Mouse (Mus musculus) limb, embryonic 12.5 days (tissue): ENCODE measurements around the gene Ttc39b. TPM values are rescaled to one million over a fixed set of nuclear protein-coding genes. Genes with fewer than 3 reads are reported as not detected.
A peak's percentile ranks its signal among the peaks of the same experiment; 100 is the strongest.

Experiments
- ATAC-seq: fragments of 200-750 bp; cut with Nextera tagmentation; 2 replicates; pipeline ENCODE4 v1.8.0; 2017; ENCODE audit warnings: low read depth, moderate TSS enrichment; ENCODE audit not compliant: insufficient number of reproducible peaks, insufficient read depth, low FRiP score, low TSS enrichment
- H3K27ac ChIP-seq: fragments of 300-500 bp; sonication (generic); 2 replicates; pipeline ENCODE4 v1.5.1; 2016; ENCODE audit warnings: mild to moderate bottlenecking, moderate library complexity
- H3K27me3 ChIP-seq: fragments of 300-500 bp; sonication (generic); 2 replicates; pipeline ENCODE4 v1.6.1; 2016; ENCODE audit warnings: mild to moderate bottlenecking, moderate library complexity
- H3K36me3 ChIP-seq: fragments of 300-500 bp; sonication (generic); 2 replicates; pipeline ENCODE4 v1.6.1; 2016; ENCODE audit warnings: mild to moderate bottlenecking, moderate library complexity
- H3K4me1 ChIP-seq: fragments of 300-500 bp; sonication (generic); replicated peaks from 2 replicates; pipeline ENCODE4 v1.6.1; 2016
- H3K4me2 ChIP-seq: fragments of 300-500 bp; sonication (generic); 2 replicates; pipeline ENCODE4 v1.6.1; 2016; ENCODE audit warnings: mild to moderate bottlenecking, moderate library complexity
- H3K4me3 ChIP-seq: fragments of 300-500 bp; sonication (generic); replicated peaks from 2 replicates; pipeline ENCODE4 v1.5.1; 2016; ENCODE audit warnings: mild to moderate bottlenecking
- H3K9ac ChIP-seq: fragments of 300-500 bp; sonication (generic); replicated peaks from 2 replicates; pipeline ENCODE4 v1.6.1; 2016; ENCODE audit warnings: mild to moderate bottlenecking, moderate library complexity
- H3K9me3 ChIP-seq: fragments of 300-500 bp; sonication (generic); 2 replicates; pipeline ENCODE4 v1.6.1; 2016; ENCODE audit warnings: mild to moderate bottlenecking, moderate library complexity
- WGBS: fragments of 180-500 bp; shearing (Covaris S2); methylation state at CpG from one replicate; pipeline ENCODE4 v1.1.7; 2016; 5-methylcytosine and 5-hydroxymethylcytosine counted together
- polyA plus RNA-seq: library from polyadenylated mRNA; unstranded; fragments of >200 nt; fragmentation: Nextera tagmentation; extraction: Ambion mirVana; gene quantifications from 2 replicates; pipeline ENCODE4 v1.2.1, GENCODE M21; 2016

Gene Ttc39b
- polyA plus RNA-seq, 1 experiment from 2014 or later, result 2.0 TPM

DNA sequence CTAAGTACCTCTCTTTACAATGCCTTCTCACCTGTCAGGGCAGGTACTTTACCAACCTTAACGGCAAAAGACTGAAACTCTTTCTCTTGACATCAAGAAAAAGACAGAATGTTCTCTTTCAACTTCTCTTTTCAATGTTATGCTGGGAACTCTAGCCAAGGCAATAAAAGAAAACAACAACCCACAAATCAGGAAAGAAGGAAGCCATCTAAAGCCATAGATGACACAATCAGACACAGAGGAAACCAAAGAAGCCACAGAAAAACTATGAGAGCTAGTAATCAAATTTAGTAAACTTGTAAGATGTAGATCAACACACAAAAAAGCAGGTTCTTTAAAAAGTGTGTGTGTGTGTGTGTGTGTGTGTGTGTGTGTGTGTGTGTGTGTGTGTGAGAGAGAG, 15.3 kb upstream of the Ttc39b start:
- Histone ChIP-seq H3K27ac (no peak overlapping the region), H3K9me3 (no peaks in the 10 kb centered on the region), H3K36me3 (no peaks in the 10 kb centered on the region), H3K4me1 (peaks cover 14% of the 10 kb centered on the region), H3K9ac (no peak overlapping the region), H3K27me3 (no peaks in the 10 kb centered on the region), H3K4me3 (no peak overlapping the region), H3K4me2 (no peak overlapping the region)
- no peak for ATAC-seq
- 86% methylated on average over 1 of the region's 1 CpGs for WGBS

DNA sequence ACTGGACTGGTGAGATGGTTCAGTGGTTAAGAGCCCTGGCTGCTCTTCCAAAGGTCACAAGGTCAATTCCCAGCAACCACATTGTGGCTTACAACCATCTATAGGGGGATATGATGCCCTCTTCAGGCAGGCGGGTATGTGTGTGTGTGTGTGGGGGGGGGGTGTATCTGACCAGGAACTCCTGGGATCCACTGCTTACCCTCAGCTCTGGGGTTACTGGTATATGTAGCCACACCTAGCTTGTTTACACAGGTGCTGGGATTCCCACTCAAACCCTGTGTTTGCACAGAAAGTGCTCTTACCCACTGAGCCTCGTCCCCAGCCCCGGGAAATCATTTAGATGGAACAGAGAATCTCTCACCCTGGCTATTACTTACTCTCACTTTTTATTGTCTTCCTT, 13.7 kb upstream of the Ttc39b start:
- ATAC-seq, result no peak

DNA sequence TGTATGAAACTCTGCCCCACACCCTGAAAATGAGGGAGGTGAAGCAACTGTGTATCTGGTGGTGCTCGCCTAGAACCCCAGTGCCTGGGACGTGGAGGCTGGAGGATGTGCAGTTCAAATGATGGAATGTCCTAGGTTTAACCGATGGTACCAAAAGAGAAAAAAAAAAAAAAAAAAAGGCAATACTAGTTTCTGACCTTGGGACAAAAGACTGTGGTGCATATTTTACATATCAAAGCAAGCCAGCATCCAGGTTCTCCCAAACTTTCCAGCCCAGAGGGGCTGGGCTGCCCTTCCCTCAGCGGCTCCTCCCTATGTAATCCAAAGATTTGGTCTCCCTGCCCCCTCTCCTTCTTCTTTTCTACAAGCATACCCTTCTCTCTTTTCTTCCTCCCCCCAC, 6.3 kb upstream of the Ttc39b start:
- no peak overlapping the region for H3K4me3 ChIP-seq
- peaks cover 10% of the 10 kb centered on the region; the same call in 1 of the 2 replicates for H3K4me1 ChIP-seq
- no peaks in the 10 kb centered on the region for H3K36me3 ChIP-seq
- H3K27me3 ChIP-seq, result peaks cover 8% of the 10 kb centered on the region; the same call in 1 of the 2 replicates
- H3K9me3 ChIP-seq, result no peaks in the 10 kb centered on the region
- no peak for ATAC-seq
- WGBS, result 58% methylated on average over 4 of the region's 4 CpGs
- no peak overlapping the region for H3K27ac ChIP-seq
- no peak overlapping the region for H3K9ac ChIP-seq
- no peak overlapping the region for H3K4me2 ChIP-seq

More for the DNA sequence above, 13.7 kb upstream of the Ttc39b start:
- no peaks in the 10 kb centered on the region for H3K36me3 ChIP-seq
- no peaks in the 10 kb centered on the region for H3K9me3 ChIP-seq
- H3K4me2 ChIP-seq, result no peak overlapping the region
- 70% methylated on average over 3 of the region's 3 CpGs for WGBS
- H3K4me3 ChIP-seq, result no peak overlapping the region
- H3K27me3 ChIP-seq, result no peaks in the 10 kb centered on the region
- H3K4me1 ChIP-seq, result peaks cover 9% of the 10 kb centered on the region
- no peak overlapping the region for H3K27ac ChIP-seq
- no peak overlapping the region for H3K9ac ChIP-seq

DNA sequence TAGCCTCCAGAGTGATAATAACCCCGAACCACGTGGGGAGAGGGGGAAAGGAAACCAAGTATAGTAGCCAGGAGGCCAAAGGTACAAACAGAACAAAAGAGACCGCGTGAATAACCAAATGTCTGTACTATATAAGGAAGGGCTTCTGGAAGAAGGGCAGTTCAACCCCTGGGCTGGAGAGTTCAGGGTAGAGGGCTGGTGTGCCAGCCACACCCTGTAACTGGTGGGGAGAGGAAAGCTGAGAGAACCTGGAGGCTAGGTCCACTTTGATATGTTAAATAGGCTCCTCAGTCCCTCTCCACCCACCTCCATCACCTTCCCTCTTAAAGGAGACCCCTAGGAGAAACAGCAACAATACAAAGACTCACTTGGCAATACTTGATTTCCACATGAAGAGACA, 5.6 kb upstream of the Ttc39b start:
- 36% methylated on average over 4 of the region's 4 CpGs for WGBS
- no peak for ATAC-seq
- H3K4me2 ChIP-seq, result no peak overlapping the region
- peaks cover 10% of the 10 kb centered on the region; the same call in 1 of the 2 replicates for H3K4me1 ChIP-seq
- H3K9ac ChIP-seq, result no peak overlapping the region
- H3K4me3 ChIP-seq, result no peak overlapping the region
- peaks cover 13% of the 10 kb centered on the region; the same call in 1 of the 2 replicates for H3K27me3 ChIP-seq
- H3K27ac ChIP-seq, result no peak overlapping the region
- no peaks in the 10 kb centered on the region for H3K9me3 ChIP-seq
- H3K36me3 ChIP-seq, result no peaks in the 10 kb centered on the region

DNA sequence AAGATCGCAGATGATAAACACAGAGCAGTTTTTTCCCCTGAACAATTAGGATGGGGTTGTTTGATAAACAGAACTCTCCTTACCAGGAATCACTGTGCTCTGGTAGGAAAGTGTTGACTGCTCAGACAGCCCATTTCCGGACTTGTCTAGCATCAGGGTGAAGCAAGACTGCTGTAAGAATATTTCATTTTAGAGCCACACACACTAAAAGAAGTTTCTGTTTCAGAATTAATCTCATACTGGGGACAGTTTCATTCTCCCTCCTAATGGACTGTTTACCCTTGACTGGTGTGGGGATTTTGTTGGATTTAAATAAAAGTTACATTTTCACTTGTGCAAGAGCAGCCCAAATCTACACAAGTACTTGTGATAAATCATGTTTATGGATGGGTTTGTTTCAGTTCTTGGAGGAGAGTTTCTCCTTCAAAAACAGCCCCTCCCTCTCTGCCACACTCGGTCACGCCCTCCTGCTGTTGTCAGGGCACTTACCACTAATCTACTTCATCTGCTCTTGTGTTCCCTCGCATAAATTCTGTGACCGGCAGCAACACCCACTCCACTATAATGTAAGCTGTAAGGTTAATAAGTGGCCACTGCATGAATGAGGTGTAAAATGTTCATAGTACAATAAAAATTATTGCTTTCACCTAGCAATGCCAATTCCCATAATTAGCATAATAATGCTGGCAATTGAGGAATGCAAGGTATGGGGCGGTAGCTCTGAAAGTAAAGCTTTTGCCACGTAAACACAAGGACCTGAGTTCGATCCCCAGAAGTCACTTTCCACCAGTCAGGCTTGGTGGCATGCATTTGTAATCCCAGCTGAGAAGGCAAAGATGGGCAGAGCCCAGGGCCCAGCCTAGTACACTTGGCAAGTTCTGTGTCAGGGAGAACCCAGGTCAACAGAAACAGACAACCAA, 4.2 kb upstream of the Ttc39b start:
- Histone ChIP-seq H3K27me3 (peaks cover 13% of the 10 kb centered on the region; the same call in 1 of the 2 replicates), H3K9me3 (no peaks in the 10 kb centered on the region), H3K4me2 (no peak overlapping the region), H3K27ac (no peak overlapping the region), H3K4me3 (no peak overlapping the region), H3K36me3 (no peaks in the 10 kb centered on the region), H3K9ac (no peak overlapping the region), H3K4me1 (peaks cover 15% of the 10 kb centered on the region; the same call in 1 of the 2 replicates)
- ATAC-seq, result no peak
- WGBS, result 20% methylated on average over 9 of the region's 9 CpGs

DNA sequence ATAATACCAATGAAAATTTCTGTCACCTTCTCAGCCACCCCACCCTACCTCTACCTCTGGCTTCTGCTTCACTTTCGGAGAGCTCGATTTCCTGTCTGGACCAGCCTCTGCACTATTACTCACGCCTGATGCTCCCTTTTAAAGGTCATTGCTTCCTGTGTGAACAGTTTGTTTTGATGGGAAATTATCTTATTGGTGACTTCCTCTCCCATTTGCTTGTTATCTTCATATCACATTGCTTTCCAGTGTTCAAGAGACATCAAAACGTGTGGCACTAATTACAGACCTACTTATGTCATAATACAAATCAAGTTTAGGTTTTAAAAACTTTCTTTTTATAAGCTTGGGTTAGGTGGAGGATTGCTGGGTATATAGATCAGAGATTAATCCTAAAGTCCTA, 3.5 kb upstream of the Ttc39b start:
- Histone ChIP-seq H3K27ac (no peak overlapping the region), H3K4me2 (no peak overlapping the region), H3K9ac (no peak overlapping the region), H3K9me3 (no peaks in the 10 kb centered on the region), H3K4me3 (no peak overlapping the region), H3K36me3 (no peaks in the 10 kb centered on the region), H3K4me1 (peaks cover 18% of the 10 kb centered on the region), H3K27me3 (peaks cover 13% of the 10 kb centered on the region; the same call in 1 of the 2 replicates)
- WGBS, result 54% methylated on average over 4 of the region's 4 CpGs
- no peak for ATAC-seq

DNA sequence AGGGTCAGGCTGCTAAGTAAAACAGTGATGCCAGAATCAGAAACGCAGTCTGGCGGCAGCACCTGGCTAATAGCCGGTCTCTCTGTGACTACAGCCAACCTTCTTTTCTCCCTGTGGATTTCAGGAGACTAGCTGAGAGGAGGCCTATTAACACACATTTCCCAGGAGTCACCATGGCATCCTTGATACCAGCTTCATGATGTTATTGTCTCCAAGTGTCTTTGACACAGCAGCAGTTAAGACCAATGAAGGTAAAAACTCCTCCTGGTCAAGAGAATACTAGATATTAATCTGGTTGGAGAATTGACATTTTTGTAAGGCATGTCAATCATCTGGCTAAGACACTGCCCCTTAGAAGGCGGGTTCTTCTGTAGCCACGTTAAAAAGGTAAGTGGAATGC, 1.3 kb upstream of the Ttc39b start:
- no peaks in the 10 kb centered on the region for H3K36me3 ChIP-seq
- H3K4me2 ChIP-seq, result no peak overlapping the region
- 56% methylated on average over 5 of the region's 5 CpGs for WGBS
- H3K9ac ChIP-seq, result no peak overlapping the region
- H3K27ac ChIP-seq, result no peak overlapping the region
- H3K4me1 ChIP-seq, result peaks cover 18% of the 10 kb centered on the region
- H3K27me3 ChIP-seq, result peaks cover 18% of the 10 kb centered on the region; the same call in 1 of the 2 replicates
- H3K4me3 ChIP-seq, result no peak overlapping the region
- no peak for ATAC-seq
- no peaks in the 10 kb centered on the region for H3K9me3 ChIP-seq

DNA sequence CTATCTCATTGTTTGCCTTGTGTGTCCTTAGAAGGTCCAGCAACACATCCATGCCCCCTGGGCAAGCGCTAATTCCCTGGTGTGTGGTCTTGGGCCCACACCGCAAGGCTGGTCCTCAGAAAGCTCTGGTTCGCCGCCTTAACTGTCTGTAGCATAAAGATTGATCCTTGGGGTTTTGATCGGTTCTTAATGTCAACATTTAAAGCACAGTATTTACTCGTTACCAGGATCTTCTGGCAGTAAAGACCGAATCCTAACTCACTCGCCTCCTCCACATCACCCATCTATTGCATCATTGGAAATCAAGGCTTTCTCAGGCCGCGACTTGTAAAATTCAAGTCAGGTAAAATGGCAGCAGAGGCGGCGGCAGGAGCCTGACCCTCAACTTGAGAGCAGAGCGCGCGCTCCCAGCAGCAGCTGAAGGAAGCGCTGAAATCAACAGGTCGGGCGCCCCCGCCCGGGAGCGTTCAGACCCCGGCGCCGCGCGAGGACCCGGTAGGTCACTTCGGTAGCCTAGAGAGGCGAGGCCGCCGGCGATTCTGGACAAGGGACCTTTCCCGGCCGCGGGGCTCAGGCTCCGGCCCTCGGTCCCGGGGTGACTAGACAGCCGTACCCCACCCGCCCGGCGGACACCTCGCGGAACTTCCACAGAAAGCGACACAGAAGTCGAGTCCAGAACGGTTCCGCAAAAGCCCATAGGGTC, 703 bp downstream of the Ttc39b start:
- 2% methylated on average over 48 of the region's 48 CpGs for WGBS
- peak overlapping the region; percentile 56 for H3K27ac ChIP-seq
- peak overlapping the region; percentile 78 for H3K4me3 ChIP-seq
- no peaks in the 10 kb centered on the region for H3K9me3 ChIP-seq
- H3K36me3 ChIP-seq, result no peaks in the 10 kb centered on the region
- H3K9ac ChIP-seq, result peak overlapping the region; percentile 63
- peak overlapping the region; percentile 93 for H3K4me2 ChIP-seq
- peak; percentile 52 for ATAC-seq
- H3K4me1 ChIP-seq, result peaks cover 13% of the 10 kb centered on the region
- H3K27me3 ChIP-seq, result peaks cover 18% of the 10 kb centered on the region; the same call in 1 of the 2 replicates

DNA sequence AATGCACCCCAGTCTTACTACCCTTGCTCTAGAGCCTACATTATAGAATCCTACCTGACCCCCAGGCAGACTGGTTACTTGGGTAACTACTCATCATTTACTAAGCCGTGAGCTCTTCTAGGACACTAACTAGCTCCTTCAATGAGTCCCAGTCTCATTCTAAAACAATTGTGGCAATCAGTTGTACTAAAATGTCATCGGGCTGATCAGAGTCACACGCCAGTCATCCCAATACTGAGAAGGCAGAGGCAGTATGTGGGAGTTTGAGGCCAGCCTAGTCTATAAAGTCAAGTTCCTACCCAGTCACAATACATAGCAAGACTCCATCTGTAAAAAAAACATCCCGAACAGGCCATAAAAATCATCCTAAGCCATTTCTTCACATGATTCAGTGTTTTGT, 4.3 kb downstream of the Ttc39b start:
- ATAC-seq, result no peak
- 86% methylated on average over 4 of the region's 4 CpGs for WGBS

DNA sequence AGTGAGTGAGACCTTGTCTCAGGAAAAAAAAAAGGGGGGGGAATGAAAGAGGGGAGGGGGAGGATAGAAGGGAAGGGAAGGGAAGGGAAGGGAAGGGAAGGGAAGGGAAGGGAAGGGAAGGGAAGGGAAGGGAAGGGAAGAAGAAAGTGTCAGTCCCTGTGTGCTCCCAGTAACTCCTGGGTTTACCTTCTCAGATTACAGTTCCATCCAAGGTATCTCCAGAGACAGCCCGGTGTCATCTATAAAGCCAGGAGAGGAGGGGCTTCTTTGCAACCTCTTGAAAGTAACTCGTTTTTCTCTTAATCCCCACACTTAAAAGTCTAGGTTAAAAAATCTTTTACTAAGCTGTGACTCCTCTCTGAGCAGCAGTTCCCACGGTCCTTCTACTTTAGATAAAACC, 5.3 kb downstream of the Ttc39b start:
- Histone ChIP-seq H3K4me3 (no peak overlapping the region), H3K4me2 (no peak overlapping the region), H3K36me3 (no peaks in the 10 kb centered on the region), H3K4me1 (peaks cover 13% of the 10 kb centered on the region), H3K9ac (no peak overlapping the region), H3K27ac (no peak overlapping the region), H3K27me3 (0 out of 2 replicates have a peak, but pooled peaks cover 5% of the 10 kb centered on the region), H3K9me3 (no peaks in the 10 kb centered on the region)
- no peak for ATAC-seq
- 25% methylated on average over 3 of the region's 3 CpGs for WGBS

More for the DNA sequence above, 4.3 kb downstream of the Ttc39b start:
- Histone ChIP-seq H3K4me1 (peaks cover 18% of the 10 kb centered on the region), H3K4me3 (no peak overlapping the region), H3K36me3 (no peaks in the 10 kb centered on the region), H3K9me3 (no peaks in the 10 kb centered on the region), H3K27ac (no peak overlapping the region), H3K27me3 (0 out of 2 replicates have a peak, but pooled peaks cover 5% of the 10 kb centered on the region), H3K4me2 (no peak overlapping the region), H3K9ac (no peak overlapping the region)

DNA sequence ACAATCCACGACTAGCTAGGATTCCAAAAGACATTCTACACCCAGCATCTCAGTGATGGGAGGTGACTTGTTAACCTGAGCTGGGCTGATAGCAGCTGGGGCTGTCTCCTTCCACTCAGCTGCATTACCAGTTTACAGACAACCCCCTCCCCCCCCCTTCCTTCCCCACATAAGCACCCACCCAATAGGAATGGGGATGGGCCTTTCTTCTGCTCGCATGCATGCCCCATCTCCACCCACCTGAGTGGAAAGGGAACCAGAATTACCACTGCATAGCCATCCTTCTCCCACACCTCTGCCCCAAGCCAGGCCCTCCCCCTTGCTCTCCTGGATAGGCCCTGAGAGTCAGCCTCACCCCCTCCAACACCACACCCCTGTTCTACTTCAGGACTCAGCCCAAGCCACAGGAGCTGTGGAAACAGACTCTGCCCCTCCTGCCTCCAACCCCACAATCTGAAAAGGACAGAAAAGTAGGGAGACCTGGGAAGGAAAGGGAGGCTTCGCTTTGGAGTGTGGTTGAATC, 6.2 kb downstream of the Ttc39b start:
- ATAC-seq, result no peak
- no peak overlapping the region for H3K27ac ChIP-seq
- H3K9me3 ChIP-seq, result no peaks in the 10 kb centered on the region
- peaks cover 10% of the 10 kb centered on the region for H3K4me1 ChIP-seq
- WGBS, result 68% methylated on average over 3 of the region's 3 CpGs
- no peaks in the 10 kb centered on the region for H3K36me3 ChIP-seq
- H3K9ac ChIP-seq, result no peak overlapping the region
- no peak overlapping the region for H3K4me3 ChIP-seq
- no peak overlapping the region for H3K4me2 ChIP-seq
- 0 out of 2 replicates have a peak, but pooled peaks cover 5% of the 10 kb centered on the region for H3K27me3 ChIP-seq
